Mouse (Mus musculus) WW6 (cell line): ENCODE data around the gene Pdcd4.

Source experiments
- DNase-seq: peaks from one replicate; pipeline ENCODE4 v3.0.0-alpha.2; 2013; ENCODE audit warnings: low read depth, low spot score

Gene Pdcd4

DNA sequence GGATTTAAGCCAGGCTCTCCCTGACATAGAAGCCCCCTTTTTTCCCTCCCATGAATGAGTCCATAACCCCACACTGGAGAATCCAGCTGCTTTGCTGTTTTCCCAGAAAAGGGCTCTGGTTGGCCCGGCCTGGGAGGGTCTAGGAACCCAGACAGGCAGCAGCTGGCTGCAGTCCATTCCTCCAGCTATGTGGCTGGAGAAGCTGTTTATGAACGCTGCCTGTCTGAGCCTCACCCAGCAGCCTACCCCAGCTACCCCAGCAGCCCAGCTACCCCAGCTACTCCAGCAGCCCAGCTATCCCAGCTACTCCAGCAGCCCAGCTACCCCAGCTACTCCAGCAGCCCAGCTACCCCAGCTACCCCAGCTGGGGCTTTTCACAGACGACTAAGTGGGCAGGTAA, at the start of gene Pdcd4:
Pdcd4 (plus strand) TSS at position 171 of the 400 bp plus-strand sequence.
- no peak for DNase-seq

DNA sequence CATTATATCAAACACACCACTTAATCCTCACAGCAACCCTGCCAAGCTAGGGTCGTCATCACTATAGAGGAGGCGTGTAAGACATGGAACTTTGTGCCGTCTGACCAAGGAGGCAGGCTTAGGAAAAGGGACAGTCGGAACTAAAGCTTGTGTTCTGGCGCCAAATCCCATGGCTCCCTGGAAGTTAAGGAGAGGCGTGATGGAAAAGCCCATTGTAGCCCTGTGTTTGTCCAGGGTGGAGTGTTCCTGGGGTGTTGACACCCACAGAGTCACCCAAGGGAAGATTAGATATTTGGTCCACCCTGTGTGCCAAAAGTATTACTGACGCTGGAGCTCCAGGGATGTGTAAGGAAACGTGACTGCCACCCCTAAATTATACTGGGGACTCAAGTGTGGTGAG, 48.1 kb upstream of the Pdcd4 start:
- no peak for DNase-seq

DNA sequence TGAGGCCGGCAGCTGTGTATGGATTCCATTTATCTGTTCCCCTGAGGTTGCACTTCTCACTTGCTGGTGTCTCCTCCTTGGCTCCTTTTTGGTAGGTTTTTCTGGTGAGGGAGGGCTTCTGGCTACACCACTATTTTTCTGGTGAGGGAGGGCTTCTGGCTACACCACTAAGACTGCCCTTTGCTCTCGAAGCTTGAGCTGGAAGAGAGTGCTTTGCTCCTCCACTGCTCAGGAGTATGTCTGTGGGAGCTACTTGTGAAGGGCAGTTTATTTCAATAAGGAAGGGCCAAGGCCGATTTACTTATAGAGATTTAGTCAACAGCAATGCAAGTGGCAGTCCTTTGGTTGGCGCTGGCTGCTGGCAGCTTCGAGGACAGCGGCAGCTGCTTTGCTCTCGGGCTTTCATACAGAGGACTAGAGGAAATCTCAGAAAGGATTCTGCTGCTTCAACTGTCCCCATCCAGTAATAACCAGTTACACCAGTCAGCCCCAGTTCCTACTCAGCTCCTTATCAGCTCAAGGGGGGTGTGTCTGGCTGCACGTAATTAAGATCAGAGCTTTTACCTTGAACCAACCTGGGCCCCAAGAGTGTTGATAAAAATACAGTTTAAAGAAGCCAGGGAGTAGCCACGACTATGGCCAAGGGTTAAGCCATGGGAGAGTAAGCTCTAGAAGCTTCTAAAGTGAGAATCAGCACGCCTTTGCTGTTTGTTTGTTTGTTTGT, 43.6 kb upstream of the Pdcd4 start:
- DNase-seq = no peak

DNA sequence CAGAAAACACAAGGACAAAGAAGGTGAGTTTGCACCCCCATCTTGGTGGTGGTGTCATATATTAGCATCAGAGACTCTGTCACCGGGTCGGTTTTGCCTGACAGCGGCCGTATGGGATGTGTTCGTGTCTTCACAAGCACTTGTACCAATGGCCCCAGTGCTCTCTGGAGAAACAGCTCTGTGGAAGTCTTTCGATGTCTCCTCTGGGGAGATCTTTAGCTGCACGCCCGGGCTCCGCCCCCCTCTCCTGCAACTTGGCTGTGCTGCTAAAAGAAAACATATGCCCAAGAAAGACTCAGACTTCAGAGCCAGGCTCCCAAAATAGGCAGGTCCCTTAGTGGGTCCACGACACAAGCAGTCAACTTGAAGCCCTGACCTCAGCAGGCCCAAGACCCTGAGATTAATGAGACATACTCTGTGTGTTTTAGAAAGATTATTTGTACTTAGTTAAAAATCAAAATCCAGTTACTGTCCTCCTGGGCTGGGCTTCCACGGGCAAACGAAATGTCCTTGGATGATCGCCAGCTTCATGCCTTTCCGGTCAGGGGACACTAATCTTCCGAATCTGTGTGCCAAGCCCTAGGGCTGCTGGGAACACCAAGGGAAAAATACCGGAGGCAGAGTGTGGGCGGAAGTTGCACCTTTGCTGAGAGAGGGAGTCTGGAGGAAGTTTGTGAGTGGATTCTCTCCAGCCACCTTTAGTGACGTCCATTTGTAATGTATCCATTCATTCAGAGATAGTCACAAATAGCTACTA, 41.7 kb upstream of the Pdcd4 start:
- DNase-seq = no peak

DNA sequence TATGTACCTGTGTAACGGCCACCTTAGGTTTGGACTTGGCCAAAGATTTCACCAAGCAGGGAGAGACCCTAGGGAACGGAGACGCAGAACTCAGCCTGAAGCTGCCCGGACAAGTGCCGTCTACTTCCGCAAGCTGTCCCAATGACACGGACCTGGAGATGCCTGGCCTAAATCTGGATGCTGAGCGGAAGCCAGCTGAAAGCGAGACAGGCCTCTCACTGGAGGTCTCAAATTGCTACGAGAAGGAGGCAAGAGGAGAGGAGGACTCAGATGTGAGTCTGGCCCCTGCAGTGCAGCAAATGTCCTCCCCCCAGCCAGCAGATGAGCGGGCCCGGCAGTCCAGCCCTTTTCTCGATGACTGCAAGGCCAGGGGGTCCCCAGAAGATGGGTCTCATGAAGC, 40.7 kb upstream of the Pdcd4 start:
- no peak for DNase-seq

DNA sequence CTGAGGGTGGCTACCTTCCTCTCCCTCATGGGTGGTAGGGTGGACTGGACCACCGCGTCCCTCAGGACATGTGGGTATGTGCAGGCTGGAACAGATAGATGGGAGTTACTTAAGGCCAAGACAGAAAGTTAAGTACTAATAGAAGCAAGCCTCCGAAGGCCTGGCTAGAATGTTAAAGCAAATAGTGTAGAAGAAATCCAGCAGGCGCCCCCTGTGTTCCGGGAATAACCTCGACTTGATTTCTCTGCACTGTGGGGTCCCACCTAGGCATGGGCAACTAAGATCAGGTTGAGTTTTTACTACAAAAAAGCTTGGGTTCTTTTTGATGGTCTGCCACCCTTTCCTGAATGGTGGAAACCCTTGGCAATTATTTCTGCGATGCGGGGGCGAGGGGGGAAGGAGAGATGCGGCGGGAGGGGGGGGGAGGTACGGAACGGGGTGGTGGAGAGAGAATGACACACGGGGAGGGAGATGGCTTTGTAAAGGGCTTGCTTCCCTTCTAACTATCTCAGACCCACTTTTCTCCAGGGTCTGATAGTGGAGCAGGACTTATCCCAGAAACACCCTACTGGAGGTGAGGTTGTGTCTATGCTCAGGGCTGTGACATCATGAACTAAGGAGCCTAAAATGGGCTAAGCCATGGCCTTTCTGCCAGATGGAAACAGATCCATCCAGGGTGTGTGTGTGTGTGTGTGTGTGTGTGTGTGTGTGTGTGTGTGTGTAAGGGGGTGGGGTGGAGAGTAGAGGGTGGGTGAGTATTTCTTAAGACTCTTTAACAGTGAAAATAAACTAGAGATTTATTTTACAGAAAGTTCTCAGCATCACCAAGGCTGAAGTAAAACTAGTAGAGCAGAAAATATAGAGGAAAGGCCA, 40.0 kb upstream of the Pdcd4 start:
- DNase-seq = no peak

DNA sequence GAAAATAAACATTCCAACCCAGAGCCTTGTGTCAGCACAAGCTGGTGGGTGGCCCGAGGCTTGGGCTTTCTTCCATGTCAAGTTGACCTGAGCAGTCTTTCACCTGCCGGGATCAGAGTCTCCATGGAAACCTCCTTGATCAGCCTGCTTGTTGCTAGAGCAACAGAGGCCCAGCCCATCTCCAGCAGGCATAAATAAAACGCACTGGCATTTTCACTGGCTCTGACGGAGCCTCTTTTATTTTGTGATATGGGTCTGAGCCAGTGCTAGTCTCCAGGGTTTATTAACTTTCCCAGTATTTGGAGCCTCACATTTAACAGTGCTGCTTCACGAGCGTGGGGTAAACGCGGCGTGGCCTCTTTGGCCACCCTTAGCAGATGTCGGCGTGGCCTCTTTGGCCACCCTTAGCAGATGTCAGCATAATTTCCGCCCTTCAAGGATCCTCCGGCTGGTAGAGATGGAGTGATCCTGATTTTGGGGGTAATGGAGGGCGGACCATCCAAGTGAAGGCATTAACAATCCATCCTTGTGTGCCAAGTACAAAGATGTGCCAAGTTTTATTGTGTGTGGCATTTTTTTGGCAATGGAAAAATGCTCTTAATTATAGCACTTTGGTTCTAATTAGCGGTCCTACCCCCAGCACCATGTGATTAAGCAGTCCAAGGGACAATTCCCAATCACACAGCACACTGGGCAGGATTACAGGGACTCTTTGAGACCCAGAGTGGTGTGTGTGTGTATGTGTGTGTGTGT, 39.2 kb upstream of the Pdcd4 start:
- no peak for DNase-seq

DNA sequence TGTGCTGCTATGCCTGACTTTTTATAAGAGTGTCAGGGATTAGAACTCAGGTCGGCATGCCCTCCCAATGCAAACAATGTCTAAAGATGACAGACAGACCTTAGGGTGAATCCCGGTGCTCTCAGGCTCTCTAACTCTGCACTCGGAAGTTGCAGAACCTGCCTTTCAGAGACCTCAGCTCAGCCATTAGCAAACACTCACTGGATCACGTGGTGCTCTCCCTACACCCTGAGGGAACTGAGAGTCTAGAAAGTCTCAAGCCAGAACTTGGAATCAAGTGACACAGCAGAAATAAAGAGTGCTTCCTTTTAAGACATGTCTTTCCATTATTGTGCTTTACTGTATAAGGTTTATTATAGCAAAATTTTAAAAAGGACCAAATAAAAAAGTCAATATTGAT, 37.1 kb upstream of the Pdcd4 start:
- DNase-seq = no peak

DNA sequence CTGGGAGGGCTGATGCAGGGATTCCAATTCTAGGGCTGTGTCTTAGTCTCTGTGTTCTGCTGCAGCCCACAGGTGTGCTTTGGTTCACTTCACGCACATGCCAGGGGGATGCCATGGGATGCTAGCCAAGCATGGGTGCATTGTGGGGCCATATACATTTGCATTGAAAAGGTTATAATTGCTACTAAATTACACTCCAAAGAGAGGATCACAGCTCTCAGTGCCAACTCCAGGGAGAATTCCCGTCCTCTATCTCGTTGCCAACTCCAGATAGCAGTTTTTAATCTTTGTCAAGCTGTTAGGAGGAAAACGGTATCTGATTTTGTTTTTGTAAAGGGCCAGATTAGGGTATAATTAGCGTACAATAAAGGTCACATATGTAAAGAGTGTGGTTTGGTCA, 36.2 kb upstream of the Pdcd4 start:
- DNase-seq = no peak

DNA sequence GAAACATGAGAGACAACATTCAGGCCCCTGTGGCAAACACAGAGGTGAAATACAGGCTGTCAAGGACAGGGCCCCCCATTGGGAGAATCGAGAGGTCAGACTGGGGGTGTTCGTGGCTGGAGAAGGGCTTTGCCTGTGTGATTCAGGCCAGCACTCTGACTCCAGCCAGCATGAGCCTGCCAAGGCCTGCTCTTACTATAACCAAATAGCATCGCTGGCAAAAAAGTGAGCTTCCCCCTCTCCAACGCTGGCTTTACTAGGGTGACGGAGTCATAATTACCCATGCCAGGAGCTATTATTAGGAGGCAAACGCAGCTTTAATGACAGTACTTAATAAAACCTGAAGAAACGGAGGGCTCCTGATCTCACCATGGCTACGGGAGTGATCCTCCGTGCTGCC, 35.2 kb upstream of the Pdcd4 start:
- no peak for DNase-seq

DNA sequence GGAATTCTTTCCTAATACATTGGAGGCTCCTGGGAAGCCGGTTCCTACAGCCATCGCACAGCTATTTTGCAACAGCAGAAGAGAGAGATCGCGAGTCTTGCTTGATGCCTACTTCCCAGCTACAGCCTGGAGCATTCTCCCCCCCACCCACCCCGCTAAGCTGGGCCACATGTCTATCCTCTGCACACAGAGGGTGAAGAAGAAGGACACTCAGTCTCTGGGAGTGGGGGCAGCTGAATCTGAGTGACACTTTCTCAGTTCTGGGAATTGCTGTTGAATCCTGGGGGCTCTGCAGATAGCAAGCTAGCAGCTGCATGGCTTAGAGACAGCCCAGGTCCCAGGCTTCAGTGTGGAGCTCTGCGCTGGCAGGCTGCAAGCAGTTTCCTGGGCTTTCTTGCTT, 34.1 kb upstream of the Pdcd4 start:
- no peak for DNase-seq

DNA sequence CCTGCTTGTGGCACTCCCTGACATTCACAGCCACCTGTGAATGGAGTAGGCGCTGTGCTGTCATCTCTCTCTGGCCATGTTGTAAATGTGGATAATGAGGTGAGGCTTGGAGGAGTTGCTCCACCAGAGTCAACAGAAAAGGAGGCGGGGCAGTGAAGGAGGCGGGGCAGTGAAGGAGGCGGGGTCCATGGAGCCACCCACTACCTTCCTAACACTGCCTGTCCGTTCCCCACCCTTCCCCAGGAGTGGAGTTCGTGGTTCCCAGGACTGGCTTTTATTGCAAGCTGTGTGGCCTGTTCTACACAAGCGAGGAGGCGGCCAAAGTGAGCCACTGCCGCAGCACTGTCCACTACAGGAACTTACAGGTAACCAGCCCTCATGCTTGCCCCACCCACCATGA, 32.9 kb upstream of the Pdcd4 start:
- DNase-seq = no peak

DNA sequence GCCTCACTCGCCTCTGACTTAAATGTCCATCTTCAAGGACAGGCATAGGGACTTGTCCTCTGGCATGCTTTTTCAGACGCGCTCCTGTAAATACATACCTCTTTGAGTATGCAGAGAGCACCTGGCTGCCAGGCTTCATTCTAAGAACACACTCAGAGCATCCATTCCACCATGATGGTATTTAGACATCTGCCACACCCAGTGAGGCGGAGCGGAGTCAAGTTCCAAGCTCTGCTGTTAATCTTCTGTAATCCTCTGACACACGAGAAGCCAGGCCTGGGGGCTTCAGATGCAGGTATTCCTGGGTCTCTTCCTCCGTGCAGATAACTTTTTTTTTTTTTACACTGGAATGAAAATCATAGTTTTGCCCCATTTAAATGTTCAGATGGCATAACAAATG, 32.4 kb upstream of the Pdcd4 start:
- DNase-seq = no peak

DNA sequence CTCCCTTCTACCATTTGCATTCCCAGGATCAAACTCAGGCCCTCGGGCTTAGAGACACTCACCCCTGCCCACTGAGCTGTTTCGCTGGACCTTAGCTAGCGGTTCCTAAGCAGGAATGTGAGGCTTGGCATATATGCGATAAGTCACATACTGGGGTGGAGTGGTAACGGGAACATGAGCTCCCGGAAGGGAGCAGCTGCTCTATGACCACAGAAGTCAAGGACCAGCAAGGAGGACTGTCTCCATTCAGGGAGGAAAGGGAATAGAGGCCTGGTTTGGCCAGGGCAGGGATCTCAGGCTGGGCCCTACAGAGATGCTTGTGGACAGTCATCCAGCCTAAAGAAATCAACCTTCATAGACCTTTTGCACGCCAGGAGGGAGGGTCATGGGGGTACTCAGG, 30.7 kb upstream of the Pdcd4 start:
- no peak for DNase-seq

DNA sequence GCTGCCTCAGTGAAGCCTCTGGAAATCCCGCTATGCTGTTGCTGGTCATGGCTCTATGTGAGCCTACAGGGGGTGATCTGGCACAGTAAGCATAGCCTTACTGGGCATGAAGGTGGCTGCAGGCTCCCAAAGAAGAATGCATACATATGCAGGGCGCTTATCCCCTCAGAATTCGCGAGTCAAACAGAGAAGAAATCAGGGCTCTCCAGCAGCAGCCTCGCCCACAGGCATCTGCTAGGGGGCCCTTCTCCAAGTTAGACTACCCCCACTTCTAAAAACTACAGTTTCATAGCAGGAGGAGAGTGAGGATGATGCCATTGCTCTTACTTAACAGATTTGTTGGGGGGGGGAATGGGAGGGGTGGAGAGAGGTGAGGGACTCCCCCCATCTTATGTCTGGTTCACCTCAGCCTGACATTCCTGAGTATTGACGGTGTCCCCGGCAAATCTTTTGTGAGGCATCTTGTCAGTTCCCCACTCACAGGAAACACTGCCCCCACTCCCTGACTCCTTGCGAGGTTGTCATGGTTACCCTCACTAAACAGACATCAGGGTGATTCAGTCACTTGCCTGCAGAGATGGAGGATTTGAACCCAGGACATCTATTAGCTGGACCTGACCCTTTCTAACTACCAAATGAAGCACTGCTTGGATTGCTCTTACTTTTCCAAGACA, 29.3 kb upstream of the Pdcd4 start:
- DNase-seq = no peak

DNA sequence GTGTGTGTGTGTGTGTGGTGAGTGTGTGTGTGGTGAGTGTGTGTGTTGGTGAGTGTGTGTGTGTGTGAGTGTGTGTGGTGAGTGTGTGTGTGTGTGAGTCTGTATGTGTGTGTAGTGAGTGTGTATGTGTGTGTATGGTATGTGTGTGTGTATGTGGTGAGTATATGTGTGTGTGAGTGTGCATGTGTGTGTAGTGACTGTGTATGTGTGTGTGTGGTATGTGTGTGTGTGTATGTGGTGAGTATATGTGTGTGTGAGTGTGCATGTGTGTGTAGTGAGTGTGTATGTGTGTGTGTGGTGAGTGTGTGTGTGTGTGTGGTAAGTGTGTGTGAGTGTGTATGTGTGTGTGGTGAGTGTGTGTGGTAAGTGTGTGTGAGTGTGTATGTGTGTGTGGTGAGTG, 24.8 kb upstream of the Pdcd4 start:
- no peak for DNase-seq

DNA sequence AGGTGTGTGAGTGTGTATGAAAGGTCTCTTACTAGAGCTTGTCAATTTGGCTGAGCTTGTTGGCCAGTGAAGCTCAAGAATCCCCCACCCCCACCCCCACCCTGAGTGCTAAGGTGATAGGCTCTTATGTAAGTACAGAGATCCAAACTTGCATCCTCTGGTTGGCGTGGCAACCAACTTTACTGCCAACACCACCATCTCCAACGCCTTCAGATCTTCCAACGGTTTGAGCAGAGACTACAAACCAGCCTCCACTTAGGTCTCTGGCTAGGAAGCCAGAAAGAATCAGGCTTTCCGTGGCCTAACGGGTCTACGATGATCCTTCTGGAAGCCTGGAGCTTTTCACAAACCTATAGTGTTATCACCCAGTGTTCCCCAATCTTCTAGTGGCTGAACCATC, 23.9 kb upstream of the Pdcd4 start:
- no peak for DNase-seq

DNA sequence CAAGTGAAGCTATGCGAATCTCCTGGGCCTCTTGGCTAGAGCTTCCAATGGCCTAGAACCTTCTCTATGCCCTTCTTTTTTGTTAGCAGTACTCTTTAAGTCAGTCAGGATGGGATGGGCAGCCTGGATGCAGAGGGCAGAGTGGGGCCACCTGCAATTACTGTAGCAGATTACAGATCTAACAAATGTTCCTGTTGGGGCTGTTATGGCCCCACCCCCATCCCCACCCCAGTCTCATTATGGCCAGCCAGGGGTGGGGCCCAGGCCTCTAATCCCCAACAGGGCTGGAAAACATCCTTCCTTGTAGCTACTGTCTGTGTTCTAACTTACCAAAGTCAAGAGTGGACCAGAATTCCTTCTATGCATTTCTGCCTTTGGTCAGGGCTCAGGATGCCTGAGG, 23.2 kb upstream of the Pdcd4 start:
- DNase-seq = no peak

DNA sequence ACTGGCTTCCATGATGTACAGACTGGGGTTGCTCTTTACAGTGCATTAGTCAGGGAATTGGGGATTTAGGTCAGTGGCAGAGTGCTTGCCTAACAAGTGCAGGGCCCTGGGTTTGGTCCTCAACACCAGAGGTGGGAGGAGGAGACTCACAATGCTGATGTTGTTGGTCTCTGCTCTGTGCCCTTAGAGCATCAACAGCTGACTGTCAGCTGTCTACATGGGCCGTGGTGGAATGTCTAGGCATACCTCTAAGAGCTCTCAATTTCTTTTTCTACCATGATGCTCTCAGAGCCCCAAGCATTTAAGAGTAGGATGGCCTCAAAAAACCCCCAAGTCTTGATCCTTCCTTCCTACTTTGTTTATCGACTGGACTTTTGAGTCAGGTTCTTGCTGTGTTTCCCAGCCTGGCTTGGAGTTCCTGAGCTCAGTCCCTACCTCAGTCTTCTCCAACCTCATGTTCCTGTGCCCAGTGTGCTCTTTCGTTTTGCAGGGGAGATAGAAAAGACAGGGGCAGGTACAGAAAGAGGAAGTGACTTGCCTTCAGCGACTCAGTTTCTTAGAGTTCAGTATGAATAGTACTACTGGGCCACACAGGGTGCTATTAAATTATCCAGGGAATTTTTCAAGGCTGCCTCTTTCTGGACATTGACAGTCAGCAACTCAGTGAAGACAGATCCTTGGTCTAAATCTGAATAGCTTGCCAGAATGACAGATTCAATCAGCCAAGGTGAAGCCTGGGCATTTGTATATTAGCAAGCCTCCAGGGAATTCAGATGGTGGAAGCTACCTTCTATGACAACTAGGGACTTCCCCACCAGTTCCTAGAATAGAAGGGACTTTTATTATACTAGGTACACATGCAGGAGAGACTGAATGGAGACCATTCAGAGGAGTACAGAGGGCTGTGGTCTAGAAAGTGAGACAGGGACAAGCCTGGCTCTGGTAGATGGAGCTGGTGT, 22.3 kb upstream of the Pdcd4 start:
- no peak for DNase-seq

DNA sequence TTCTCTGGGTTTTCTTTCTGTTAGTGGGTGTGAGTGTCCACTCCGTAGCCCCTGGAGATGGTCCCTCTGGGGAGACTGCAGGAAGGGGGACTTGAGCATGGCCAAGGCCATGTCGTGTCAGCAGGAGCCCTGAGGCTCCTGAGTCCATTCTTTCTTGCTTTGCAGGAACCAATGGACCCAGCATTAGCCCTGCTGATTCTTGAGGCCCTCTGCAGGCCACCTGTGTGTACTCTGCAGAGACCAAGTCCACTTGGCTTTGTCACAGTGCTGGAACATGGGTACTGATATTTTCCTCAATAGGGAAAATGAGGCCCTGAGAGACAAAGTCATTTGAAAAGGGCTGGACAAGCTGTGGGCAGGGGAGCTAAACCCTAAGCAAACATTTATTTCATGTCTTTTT, 21.5 kb upstream of the Pdcd4 start:
- no peak for DNase-seq
